Mouse (Mus musculus): ENCODE results near the gene Map2k4. TPM values are rescaled to one million over a fixed set of nuclear protein-coding genes. Genes with fewer than 3 reads are reported as not detected.

The Map2k4 gene
- total RNA-seq, 2 experiments from 2014 or later = 55.6 to 59.6 TPM

DNA sequence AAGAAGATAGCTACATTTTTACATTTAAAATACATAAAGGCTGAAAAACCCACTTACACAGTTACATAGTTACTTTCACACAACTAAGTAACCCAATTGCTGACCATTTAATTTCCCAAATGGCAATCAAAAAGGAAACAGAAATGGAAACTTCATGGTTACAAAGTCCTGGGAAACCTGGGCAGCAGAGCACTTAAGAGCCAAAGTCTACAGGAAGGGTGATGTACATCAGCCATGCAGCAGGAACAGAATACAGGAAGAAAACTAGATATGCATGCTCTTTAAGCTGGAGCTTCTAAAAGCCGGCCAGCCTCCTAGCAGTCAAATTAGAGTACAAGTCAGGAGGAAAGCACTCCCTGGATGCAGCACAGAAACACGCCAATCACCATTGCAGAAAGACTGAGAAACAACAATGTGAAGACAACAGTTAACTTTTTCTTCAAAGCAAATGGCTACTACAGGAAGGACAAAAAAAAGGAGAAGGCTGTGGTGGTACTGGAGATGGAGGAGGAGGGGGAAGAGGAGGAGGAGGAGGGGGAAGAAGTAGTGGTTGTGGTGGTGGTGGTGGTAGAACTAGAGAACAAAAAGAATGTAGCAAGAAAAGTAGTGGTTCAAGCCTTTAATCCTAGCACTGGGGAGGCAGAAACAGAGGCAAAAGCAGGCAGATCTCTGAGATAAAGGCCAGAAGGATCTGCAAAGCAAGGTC is 11.0 kb downstream of the Map2k4 start:
- DNase-seq = no peak
- intact Hi-C loops (cut with DNase I) = no loop called here

- intact Hi-C loops (cut with DNase I) = no loop called here
These were observed 14.0 kb downstream of the Map2k4 start for GRCm38 (mm10) chr11:65773946-65774656.

GRCm38 (mm10) chr11:65773535-65773934 is 14.6 kb downstream of the Map2k4 start:
- no peak for DNase-seq
- intact Hi-C loops (cut with DNase I) = no loop called here

More at GRCm38 (mm10) chr11:65773946-65774656, 14.0 kb downstream of the Map2k4 start:
- DNase-seq = no peak

- intact Hi-C loops (cut with DNase I) = no loop called here
- DNase-seq = no peak
These were observed 16.6 kb downstream of the Map2k4 start for GRCm38 (mm10) chr11:65771546-65771945.

DNA sequence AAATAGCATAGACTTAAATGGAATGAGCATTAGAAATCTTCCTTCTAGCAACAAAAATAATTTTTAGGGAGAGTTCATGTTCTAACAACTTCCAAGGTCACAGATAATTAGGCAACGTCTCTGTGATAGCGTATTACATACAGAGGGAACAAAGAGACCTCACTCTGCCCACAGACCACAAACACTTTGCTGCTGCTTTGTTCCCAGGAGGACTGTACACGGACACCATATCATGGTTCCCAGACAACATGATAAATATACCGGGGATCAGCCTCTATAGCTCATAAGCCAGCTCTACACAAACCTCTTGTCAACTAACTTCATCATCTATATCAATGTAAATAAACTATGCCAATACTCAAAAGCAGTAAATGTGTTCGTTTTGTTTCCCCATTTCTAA is 18.1 kb downstream of the Map2k4 start:
- DNase-seq = no peak
- intact Hi-C loops (cut with DNase I) = no loop called here

GRCm38 (mm10) chr11:65768445-65768844 is 19.7 kb downstream of the Map2k4 start:
- intact Hi-C loops (cut with DNase I) = no loop called here
- DNase-seq = no peak

DNA sequence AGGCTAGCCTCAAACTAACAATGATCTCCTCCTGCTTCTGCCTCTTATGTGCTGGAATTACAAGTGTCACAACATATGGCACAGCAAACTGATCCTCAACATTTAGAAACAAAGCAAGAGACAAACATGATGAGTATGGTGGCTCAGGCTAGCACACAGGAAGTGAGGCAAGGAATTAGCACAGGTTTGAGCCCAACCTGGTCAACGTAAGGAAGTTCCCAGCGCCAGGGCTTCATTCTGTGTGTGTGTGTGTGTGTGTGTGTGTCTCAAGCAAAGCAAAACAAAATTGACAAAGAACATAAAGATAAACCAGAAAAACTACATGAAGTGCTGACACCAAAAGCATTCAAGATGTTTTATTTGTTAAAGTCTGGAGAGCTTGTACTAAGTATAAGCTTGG is 27.2 kb downstream of the Map2k4 start:
- intact Hi-C loops (cut with DNase I) = no loop called here

GRCm38 (mm10) chr11:65759350-65759749 is 28.7 kb downstream of the Map2k4 start:
- DNase-seq = no peak
- intact Hi-C loops (cut with DNase I) = no loop called here

More for the DNA sequence above, 27.2 kb downstream of the Map2k4 start:
- DNase-seq = no peak

GRCm38 (mm10) chr11:65754161-65754560 is 33.9 kb downstream of the Map2k4 start:
- no peak for DNase-seq
- intact Hi-C loops (cut with DNase I) = no loop called here

- peak; percentile 25 to 41 for DNase-seq
- intact Hi-C loops (cut with DNase I) = no loop called here
These were observed 34.5 kb downstream of the Map2k4 start for GRCm38 (mm10) chr11:65753593-65753992.

DNA sequence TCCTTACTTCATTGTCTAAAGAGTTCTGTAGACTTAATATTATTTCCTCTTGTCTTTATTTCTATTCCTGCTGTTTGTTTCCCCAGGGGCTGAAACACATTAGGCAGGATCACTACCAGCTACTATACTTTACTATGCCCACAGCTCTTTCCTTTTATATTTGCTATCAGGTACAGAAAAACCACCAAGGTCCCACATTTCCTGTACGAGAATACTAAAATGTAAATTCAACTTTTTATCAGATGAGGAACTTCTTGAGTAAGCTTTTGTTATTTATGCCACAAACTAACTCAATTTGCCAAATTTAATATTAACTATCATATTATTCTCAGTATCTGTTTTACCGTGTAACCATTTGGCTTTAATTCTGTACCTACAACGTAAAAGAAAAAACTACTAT is 37.6 kb downstream of the Map2k4 start:
- intact Hi-C loops (cut with DNase I) = no loop called here
- no peak for DNase-seq

GRCm38 (mm10) chr11:65747433-65747832 is 40.7 kb downstream of the Map2k4 start:
- no peak for DNase-seq
- intact Hi-C loops (cut with DNase I) = no loop called here

- DNase-seq = no peak
- intact Hi-C loops (cut with DNase I) = no loop called here
These were observed 42.3 kb downstream of the Map2k4 start for GRCm38 (mm10) chr11:65745707-65746333.

DNA sequence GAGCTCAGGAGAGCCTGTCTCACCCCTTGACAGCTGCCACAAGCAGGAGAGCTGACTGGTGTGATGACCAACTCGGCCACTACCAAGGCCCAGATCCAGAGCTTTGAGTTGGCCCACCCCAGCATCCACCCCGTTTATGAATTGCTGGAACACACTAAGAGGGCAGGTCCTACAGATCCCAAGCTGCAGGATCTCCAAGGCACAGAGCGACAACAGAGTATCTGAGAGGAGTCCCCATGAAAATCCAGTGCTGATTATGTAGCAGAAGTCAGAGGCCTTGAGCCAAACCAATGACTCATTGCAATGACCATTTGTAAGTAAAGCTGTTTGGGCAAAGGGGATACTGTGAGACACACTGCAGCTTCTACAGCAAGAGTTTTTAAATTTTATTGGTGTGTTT is 44.2 kb downstream of the Map2k4 start:
- peak; percentile 48 to 54 for DNase-seq
- intact Hi-C loops (cut with DNase I) = no loop called here

DNA sequence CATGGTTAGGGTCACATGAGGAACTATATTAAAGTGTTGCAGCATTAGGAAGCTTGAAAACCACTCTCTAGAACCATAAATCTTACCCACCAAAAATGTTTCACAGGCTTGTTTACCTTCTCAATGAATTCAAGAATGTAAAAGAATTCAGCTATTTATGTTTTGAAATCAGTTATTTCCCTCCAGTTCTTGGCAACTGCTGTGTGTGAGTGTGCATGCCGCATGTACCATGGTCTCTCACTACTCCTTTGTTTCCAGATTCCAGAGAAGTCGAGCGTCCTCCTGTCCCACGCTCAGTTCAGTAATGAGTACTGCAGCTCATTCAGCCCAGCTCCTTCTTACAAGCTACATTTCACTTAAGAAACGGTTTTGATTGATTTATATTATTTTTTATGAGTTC is 47.3 kb downstream of the Map2k4 start:
- DNase-seq = no peak
- intact Hi-C loops (cut with DNase I) = no loop called here

DNA sequence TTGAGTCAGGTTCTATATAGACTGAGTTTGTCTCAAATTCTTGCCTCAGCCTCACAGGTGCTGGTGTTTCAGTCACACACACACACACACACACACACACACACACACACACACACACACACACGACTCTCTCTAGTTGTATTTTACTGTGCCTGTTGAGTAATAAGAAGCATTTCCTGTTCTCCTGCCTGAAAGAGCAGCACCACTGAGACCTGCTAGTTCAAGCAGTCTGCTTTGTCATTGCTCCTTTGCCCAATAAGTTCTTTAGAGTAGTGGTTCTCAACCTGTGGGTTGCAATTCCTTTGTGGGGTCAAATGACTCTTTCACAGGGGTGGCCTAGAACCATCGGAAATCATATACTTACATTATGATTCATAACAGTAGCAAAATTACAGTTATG is 47.7 kb downstream of the Map2k4 start:
- DNase-seq = no peak
- intact Hi-C loops (cut with DNase I) = no loop called here

DNA sequence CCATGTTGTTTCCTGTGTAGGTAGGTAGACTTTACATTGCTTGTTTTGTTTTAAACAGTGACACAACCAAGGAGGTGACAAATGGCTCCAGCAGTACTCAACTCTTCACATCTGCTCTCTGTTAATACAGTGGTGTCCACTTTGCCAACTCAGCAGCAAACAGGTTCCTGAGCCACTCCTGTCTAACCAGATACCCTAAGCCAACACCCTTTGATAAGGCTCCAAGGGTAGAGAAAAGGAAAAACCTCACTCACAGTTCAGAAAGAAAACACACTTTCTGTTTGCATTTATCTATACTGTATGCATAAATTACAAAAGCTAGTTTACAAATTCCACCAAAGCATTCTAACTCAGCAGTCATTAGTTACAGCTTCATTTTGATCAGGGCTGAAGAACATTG is 48.2 kb downstream of the Map2k4 start:
- no peak for DNase-seq
- intact Hi-C loops (cut with DNase I) = no loop called here

DNA sequence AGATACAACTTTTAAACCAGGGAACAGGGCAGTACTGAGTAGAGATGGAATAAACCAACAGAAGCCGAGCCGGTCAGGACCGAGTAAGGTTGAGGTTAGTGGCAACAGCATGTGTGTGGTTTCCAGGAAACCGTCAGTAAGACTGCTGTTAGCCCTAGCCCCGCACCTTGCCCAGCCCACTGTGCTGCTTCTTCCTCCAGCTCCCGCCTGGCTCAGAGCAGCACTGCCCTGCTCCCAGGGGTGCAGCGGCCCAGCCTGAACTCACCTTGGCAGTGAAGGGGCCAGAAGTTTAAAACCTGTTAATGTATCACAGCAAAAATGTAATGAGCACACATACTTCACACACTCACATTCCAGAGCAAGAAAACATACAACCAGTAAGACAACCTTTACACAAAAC is 53.4 kb downstream of the Map2k4 start:
- intact Hi-C loops (cut with DNase I) = loop anchor here (5.0 kb wide), 1 partner anchor 53 kb away; the partner anchor contains the start of gene Map2k4
- no peak for DNase-seq

DNA sequence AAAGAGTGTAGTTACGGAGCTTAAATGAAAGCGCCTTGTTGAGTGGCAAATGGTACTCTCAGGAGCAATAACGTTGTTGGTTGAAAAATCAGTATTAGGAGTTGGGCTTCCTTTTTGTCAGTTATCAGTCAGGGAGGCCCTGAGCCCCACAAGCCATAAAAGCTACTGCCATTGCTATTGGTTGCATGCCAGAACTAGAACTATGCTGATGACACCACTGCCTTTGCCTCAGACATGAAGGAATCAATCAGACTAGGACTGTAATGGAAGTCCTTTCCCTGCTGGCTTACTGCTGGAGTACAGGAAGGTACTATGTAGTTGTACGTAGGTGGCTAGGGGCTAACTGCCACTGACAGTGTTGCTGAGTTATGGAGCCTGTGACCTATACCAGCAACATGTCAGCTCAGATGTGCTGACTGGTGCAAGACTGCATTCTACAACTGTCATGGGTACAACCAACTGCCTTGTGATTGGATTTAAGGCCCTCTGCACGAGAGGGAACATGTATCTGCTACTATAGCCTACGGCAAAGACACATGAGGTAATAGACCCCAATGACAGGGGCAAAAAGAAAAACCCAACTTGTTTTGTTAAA is 58.4 kb downstream of the Map2k4 start:
- no peak for DNase-seq
- intact Hi-C loops (cut with DNase I) = loop anchor here (5.0 kb wide), 1 partner anchor 58 kb away; the partner anchor contains the start of gene Map2k4

DNA sequence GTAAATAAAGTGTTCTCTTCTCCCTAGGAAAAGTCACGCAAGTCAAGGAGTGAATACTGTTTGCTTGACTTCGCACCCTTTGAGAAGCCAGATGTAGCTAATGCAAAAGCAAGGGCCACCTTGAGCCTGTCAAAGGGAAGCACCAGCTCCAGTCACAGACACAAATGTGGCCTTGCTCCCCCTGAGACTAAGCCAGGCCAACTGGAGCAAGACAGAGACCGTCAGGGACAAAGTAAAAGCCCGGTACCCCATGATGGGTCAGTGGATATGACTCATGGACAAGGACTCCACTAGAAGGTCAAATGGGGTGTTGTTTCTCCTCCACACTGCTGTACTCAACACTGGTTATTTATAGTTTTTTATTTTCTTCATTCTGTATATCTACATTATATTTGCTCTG is 59.2 kb downstream of the Map2k4 start:
- no peak for DNase-seq
- intact Hi-C loops (cut with DNase I) = no loop called here

GRCm38 (mm10) chr11:65723715-65724114 is 64.4 kb downstream of the Map2k4 start:
- DNase-seq = no peak
- intact Hi-C loops (cut with DNase I) = no loop called here
